Mouse (Mus musculus) testis, adult 2 months (tissue): ENCODE measurements around the gene Spindoc.

ENCODE experiments used
- CTCF ChIP-seq: fragments of 200-500 bp; IDR thresholded peaks from 2 replicates; pipeline ENCODE4 v1.5.1; 2012; ENCODE audit warnings: low read depth, mild to moderate bottlenecking, inconsistent platforms, low read length, moderate library complexity; ENCODE audit not compliant: control insufficient read depth, insufficient read depth, insufficient replicate concordance
- POLR2A ChIP-seq: fragments of 200-500 bp; IDR thresholded peaks from 2 replicates; pipeline ENCODE4 v1.6.1; 2012; ENCODE audit warnings: low read depth, mild to moderate bottlenecking, inconsistent platforms, low read length, moderate library complexity; ENCODE audit not compliant: control insufficient read depth

DNA sequence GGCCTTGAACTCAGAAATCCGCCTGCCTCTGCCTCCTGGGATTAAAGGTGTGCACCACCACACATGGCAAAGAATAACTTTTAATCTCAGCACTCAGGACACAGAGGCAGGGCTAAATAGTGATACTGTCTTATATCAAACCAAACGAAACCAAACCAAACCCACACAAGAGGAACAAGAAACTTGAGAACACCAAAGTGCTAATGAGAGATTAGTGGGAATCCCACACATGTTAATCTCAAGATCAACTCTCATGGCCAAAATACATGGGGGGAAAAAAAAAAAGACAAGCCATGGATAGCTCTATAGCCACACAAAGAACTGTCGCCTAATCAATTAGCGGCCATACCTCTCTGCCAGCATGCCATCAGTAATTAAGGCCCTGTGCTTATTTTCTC is 67.2 kb downstream of the Spindoc start:
- no peak for TF ChIP-seq POLR2A
- TF ChIP-seq CTCF, result no peak
